Mouse (Mus musculus): Measurements from ENCODE around the gene Tmem206. TPM values are rescaled to one million over a fixed set of nuclear protein-coding genes. Genes with fewer than 3 reads are reported as not detected.

The Tmem206 gene
- polyA plus RNA-seq, 2 experiments = 4.1 to 6.3 TPM

GRCm38 (mm10) chr1:191282319-191282718 is 43.4 kb upstream of the Tmem206 start:
- no peak overlapping the region for H3K27ac ChIP-seq
- DNase-seq (ENCODE audit: low read depth in 3 of 3, low spot score in 3 of 3) (no peak), ATAC-seq (ENCODE audit: insufficient read depth) (no peak)
- H3K27me3 ChIP-seq (ENCODE audit: control insufficient read depth, insufficient read depth, low read length) = no peaks in the 10 kb centered on the region
- H3K4me1 ChIP-seq (replicated peaks; ENCODE audit: control insufficient read depth in 2 of 2, insufficient read depth in 2 of 2, low read length in 1 of 2) = peaks cover 0 to 5% of the 10 kb centered on the region in 2 experiments; a peak in 1 of 4 replicates
- no peaks in the 10 kb centered on the region for H3K36me3 ChIP-seq (replicated peaks; ENCODE audit: control insufficient read depth, insufficient read depth, low read depth)
- TF ChIP-seq CTCF (IDR thresholded peaks at IDR 0.05; ENCODE audit: low read depth) (peak; percentile 5; the same call in 1 of the 2 replicates), EP300 (IDR thresholded peaks at IDR 0.05; ENCODE audit: low read depth) (no peak)
- no peaks in the 10 kb centered on the region for H3K9me3 ChIP-seq (ENCODE audit: control insufficient read depth, low read length)
- H3K9ac ChIP-seq (replicated peaks) = no peak overlapping the region
- no peak overlapping the region for H3K4me2 ChIP-seq (ENCODE audit: low read depth)
- H3K4me3 ChIP-seq (ENCODE audit: insufficient read depth in 1 of 2, low read depth in 2 of 2, low read length in 2 of 2) = no peak overlapping the region
- 70% methylated on average over 1 of the region's 1 CpGs for WGBS (ENCODE audit: insufficient replicate concordance)

- TF ChIP-seq CTCF (IDR thresholded peaks at IDR 0.05; ENCODE audit: low read depth) = no peak
- no peak for TF ChIP-seq EP300 (IDR thresholded peaks at IDR 0.05; ENCODE audit: low read depth)
- H3K9ac ChIP-seq (replicated peaks) = no peak overlapping the region
- H3K9me3 ChIP-seq (ENCODE audit: control insufficient read depth, low read length) = no peaks in the 10 kb centered on the region
- WGBS (ENCODE audit: insufficient replicate concordance) = 57% methylated on average over 13 of the region's 13 CpGs
- 0 out of 4 replicates have a peak, but pooled peaks cover 0 to under 1% of the 10 kb centered on the region in 2 experiments for H3K4me1 ChIP-seq (replicated peaks; ENCODE audit: control insufficient read depth in 2 of 2, insufficient read depth in 2 of 2, low read length in 1 of 2)
- no peaks in the 10 kb centered on the region for H3K36me3 ChIP-seq (replicated peaks; ENCODE audit: control insufficient read depth, insufficient read depth, low read depth)
- H3K4me2 ChIP-seq (ENCODE audit: low read depth) = no peak overlapping the region
- ATAC-seq (ENCODE audit: insufficient read depth) = no peak
- H3K4me3 ChIP-seq (ENCODE audit: insufficient read depth in 1 of 2, low read depth in 2 of 2, low read length in 2 of 2) = no peak overlapping the region
- H3K27me3 ChIP-seq (ENCODE audit: control insufficient read depth, insufficient read depth, low read length) = no peaks in the 10 kb centered on the region
- no peak overlapping the region for H3K27ac ChIP-seq
- no peak for DNase-seq (ENCODE audit: low read depth in 3 of 3, low spot score in 3 of 3)
Observed at GRCm38 (mm10) chr1:191283110-191284040, 42.3 kb upstream of the Tmem206 start.

GRCm38 (mm10) chr1:191284502-191284901 is 41.2 kb upstream of the Tmem206 start:
- no peak for DNase-seq (ENCODE audit: low read depth in 3 of 3, low spot score in 3 of 3)
- 66% methylated on average over 8 of the region's 8 CpGs for WGBS (ENCODE audit: insufficient replicate concordance)
- no peaks in the 10 kb centered on the region for H3K27me3 ChIP-seq (ENCODE audit: control insufficient read depth, insufficient read depth, low read length)
- H3K36me3 ChIP-seq (replicated peaks; ENCODE audit: control insufficient read depth, insufficient read depth, low read depth) = no peaks in the 10 kb centered on the region
- no peak overlapping the region for H3K27ac ChIP-seq
- no peak overlapping the region for H3K4me3 ChIP-seq (ENCODE audit: insufficient read depth in 1 of 2, low read depth in 2 of 2, low read length in 2 of 2)
- no peaks in the 10 kb centered on the region for H3K9me3 ChIP-seq (ENCODE audit: control insufficient read depth, low read length)
- H3K9ac ChIP-seq (replicated peaks) = no peak overlapping the region
- H3K4me2 ChIP-seq (ENCODE audit: low read depth) = no peak overlapping the region
- no peak for TF ChIP-seq EP300 (IDR thresholded peaks at IDR 0.05; ENCODE audit: low read depth)
- no peak for TF ChIP-seq CTCF (IDR thresholded peaks at IDR 0.05; ENCODE audit: low read depth)
- no peak for ATAC-seq (ENCODE audit: insufficient read depth)
- no peaks in the 10 kb centered on the region for H3K4me1 ChIP-seq (replicated peaks; ENCODE audit: control insufficient read depth in 2 of 2, insufficient read depth in 2 of 2, low read length in 1 of 2)

GRCm38 (mm10) chr1:191288762-191289161 is 37.0 kb upstream of the Tmem206 start:
- no peaks in the 10 kb centered on the region for H3K36me3 ChIP-seq (replicated peaks; ENCODE audit: control insufficient read depth, insufficient read depth, low read depth)
- peak in 2 of 3 experiments; percentile 43 to 48 for DNase-seq (ENCODE audit: low read depth in 3 of 3, low spot score in 3 of 3)
- 33% methylated on average over 8 of the region's 8 CpGs for WGBS (ENCODE audit: insufficient replicate concordance)
- H3K9me3 ChIP-seq (ENCODE audit: control insufficient read depth, low read length) = no peaks in the 10 kb centered on the region
- ATAC-seq (ENCODE audit: insufficient read depth) = peak; percentile 40; the same call in 1 of the 2 replicates
- H3K4me3 ChIP-seq (ENCODE audit: insufficient read depth in 1 of 2, low read depth in 2 of 2, low read length in 2 of 2) = no peak overlapping the region
- no peak overlapping the region for H3K27ac ChIP-seq
- TF ChIP-seq EP300 (IDR thresholded peaks at IDR 0.05; ENCODE audit: low read depth) (no peak), CTCF (IDR thresholded peaks at IDR 0.05; ENCODE audit: low read depth) (peak; percentile 95)
- H3K4me2 ChIP-seq (ENCODE audit: low read depth) = no peak overlapping the region
- H3K4me1 ChIP-seq (replicated peaks; ENCODE audit: control insufficient read depth in 2 of 2, insufficient read depth in 2 of 2, low read length in 1 of 2) = no peaks in the 10 kb centered on the region
- H3K27me3 ChIP-seq (ENCODE audit: control insufficient read depth, insufficient read depth, low read length) = no peaks in the 10 kb centered on the region
- H3K9ac ChIP-seq (replicated peaks) = no peak overlapping the region

- DNase-seq (ENCODE audit: low read depth in 3 of 3, low spot score in 3 of 3) = no peak
- 55% methylated on average over 5 of the region's 5 CpGs for WGBS (ENCODE audit: insufficient replicate concordance)
- TF ChIP-seq CTCF (IDR thresholded peaks at IDR 0.05; ENCODE audit: low read depth) (no peak), EP300 (IDR thresholded peaks at IDR 0.05; ENCODE audit: low read depth) (no peak)
- H3K9ac ChIP-seq (replicated peaks) = no peak overlapping the region
- H3K27me3 ChIP-seq (ENCODE audit: control insufficient read depth, insufficient read depth, low read length) = no peaks in the 10 kb centered on the region
- H3K4me1 ChIP-seq (replicated peaks; ENCODE audit: control insufficient read depth in 2 of 2, insufficient read depth in 2 of 2, low read length in 1 of 2) = no peaks in the 10 kb centered on the region
- H3K4me3 ChIP-seq (ENCODE audit: insufficient read depth in 1 of 2, low read depth in 2 of 2, low read length in 2 of 2) = no peak overlapping the region
- no peak overlapping the region for H3K4me2 ChIP-seq (ENCODE audit: low read depth)
- H3K27ac ChIP-seq = no peak overlapping the region
- H3K9me3 ChIP-seq (ENCODE audit: control insufficient read depth, low read length) = no peaks in the 10 kb centered on the region
- H3K36me3 ChIP-seq (replicated peaks; ENCODE audit: control insufficient read depth, insufficient read depth, low read depth) = no peaks in the 10 kb centered on the region
- ATAC-seq (ENCODE audit: insufficient read depth) = no peak
Observed at GRCm38 (mm10) chr1:191292348-191292747, 33.4 kb upstream of the Tmem206 start.

Data from liver, embryonic 14.5 days (tissue).